9 mouse cellular contexts compared by ENCODE assay signal in the genomic region with DNA sequence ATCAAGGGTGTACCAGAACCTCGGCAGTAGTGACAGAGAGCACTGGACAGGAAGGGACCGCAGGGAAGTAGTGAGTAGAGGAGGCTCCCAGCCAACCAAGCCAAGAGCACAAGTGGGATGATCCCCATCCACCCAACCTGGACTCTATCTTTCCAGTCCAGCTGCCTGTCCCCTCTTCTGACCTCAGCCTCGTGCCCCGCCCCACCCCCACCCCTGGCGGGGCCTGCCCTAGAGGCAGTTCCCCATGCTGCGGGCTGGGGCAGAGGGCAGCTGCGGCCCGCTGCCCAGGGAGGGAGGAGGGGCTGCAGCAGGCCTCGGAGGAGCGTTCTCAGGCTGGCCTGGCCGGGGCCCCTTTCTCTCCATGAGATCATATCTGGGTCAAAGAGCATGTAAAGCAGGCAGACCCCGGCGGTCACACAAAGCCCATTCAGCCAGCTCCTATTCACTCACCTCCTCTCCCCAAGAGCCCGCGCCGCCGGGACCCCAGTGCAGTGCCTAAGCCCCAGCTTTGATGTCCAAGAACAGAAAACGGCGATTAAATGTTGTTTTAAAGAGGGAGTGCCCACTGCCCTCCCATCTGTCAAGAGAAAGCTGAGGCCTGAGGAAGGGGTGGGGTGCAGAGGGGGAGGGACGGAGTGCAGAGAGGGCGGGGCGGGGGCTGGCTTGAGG. TPM values are rescaled to one million over a fixed set of nuclear protein-coding genes. Genes with fewer than 3 reads are reported as not detected.
DNase-seq lines count a peak whose midpoint lies in the region; ATAC-seq and TF ChIP-seq lines count a peak whose summit lies in the region.
"Had no signal": no experiment of that assay in that cellular context is flagged by ENCODE, and none has a peak within 500 bp of the region (broad histone marks: within the 10 kb centered on the region; RNA-seq: fewer than 3 reads in every experiment).

No protein-coding gene starts in this region.

- peaks cover 26% of the 10 kb centered on the region for H3K4me1 ChIP-seq in heart, adult 2 months (ENCODE audit: control insufficient read depth, insufficient read depth, low read length)
- peaks cover 14% of the 10 kb centered on the region for H3K4me1 ChIP-seq in intestine, embryonic 15.5 days (replicated peaks)
- H3K4me1 ChIP-seq in liver, embryonic 12.5 days: peaks cover 27% of the 10 kb centered on the region
- H3K4me1 ChIP-seq in midbrain, embryonic 14.5 days (ENCODE audit: control insufficient read depth, insufficient read depth, low read length): peaks cover 22% of the 10 kb centered on the region

- WGBS in heart, adult 2 months: 9% methylated on average over 22 of the region's 22 CpGs
- WGBS in intestine, embryonic 15.5 days: 5% methylated on average over 22 of the region's 22 CpGs
- 3% methylated on average over 22 of the region's 22 CpGs for WGBS in liver, embryonic 12.5 days (ENCODE audit: insufficient replicate concordance)
- WGBS in midbrain, embryonic 14.5 days: 1% methylated on average over 21 of the region's 22 CpGs

- TF ChIP-seq EP300 in heart, adult 2 months (IDR thresholded peaks at IDR 0.05; ENCODE audit: insufficient read depth, low read depth, low read length): 0 out of 2 replicates have a peak, but pooled peaks have one; percentile 59

- peak overlapping the region; percentile 76 for H3K9ac ChIP-seq in heart, adult 2 months (ENCODE audit: low read depth, low read length)
- 0 out of 2 replicates have a peak overlapping the region, but pooled peaks have one; percentile 3 for H3K9ac ChIP-seq in intestine, embryonic 15.5 days
- H3K9ac ChIP-seq in liver, embryonic 12.5 days: peak overlapping the region; percentile 64
- H3K9ac ChIP-seq in midbrain, embryonic 14.5 days (replicated peaks; ENCODE audit: low read length): peak overlapping the region; percentile 29; the same call in 1 of the 2 replicates

- no peaks in the 10 kb centered on the region for H3K79me2 ChIP-seq in heart, adult 2 months (replicated peaks; ENCODE audit: control insufficient read depth, insufficient read depth, low read length)

- peak overlapping the region; percentile 61 for H3K4me3 ChIP-seq in heart, adult 2 months
- peak overlapping the region; percentile 27 for H3K4me3 ChIP-seq in intestine, embryonic 15.5 days (replicated peaks)
- H3K4me3 ChIP-seq in liver, embryonic 12.5 days: peak overlapping the region; percentile 54
- no peak overlapping the region for H3K4me3 ChIP-seq in midbrain, embryonic 14.5 days (replicated peaks; ENCODE audit: low read depth, low read length)

- DNase-seq in cerebellum, postnatal 14 days: peak; percentile 27 to 28
- DNase-seq in cerebellum, adult 11 months: no peak
- peak; percentile 91 for DNase-seq in embryo, embryonic 9.5 days (ENCODE audit: extremely low spot score)
- DNase-seq in heart, adult 2 months: peak; percentile 78 to 82
- DNase-seq in midbrain, embryonic 14.5 days: peak; percentile 69
- DNase-seq in thymus, postnatal 25 days: no peak

- TF ChIP-seq POLR2A in heart, adult 2 months (IDR thresholded peaks at IDR 0.05; ENCODE audit: insufficient read depth, low read depth, low read length): peak; percentile 60

- intact Hi-C loops in heart, adult 2 months (cut with DNase I): loop anchor here (1.0 to 10.0 kb wide), 3 partner anchors 58 to 406 kb away; a partner anchor contains a TSS

- H3K9me3 ChIP-seq in intestine, embryonic 15.5 days: no peaks in the 10 kb centered on the region
- peaks cover 5% of the 10 kb centered on the region for H3K9me3 ChIP-seq in liver, embryonic 12.5 days (replicated peaks)
- no peaks in the 10 kb centered on the region for H3K9me3 ChIP-seq in midbrain, embryonic 14.5 days (ENCODE audit: control insufficient read depth, low read length)

- peak overlapping the region; percentile 92 for H3K27ac ChIP-seq in heart, adult 2 months
- H3K27ac ChIP-seq in intestine, embryonic 15.5 days: no peak overlapping the region
- 0 out of 2 replicates have a peak overlapping the region, but pooled peaks have one; percentile 11 for H3K27ac ChIP-seq in liver, embryonic 12.5 days
- peak overlapping the region; percentile 52 for H3K27ac ChIP-seq in midbrain, embryonic 14.5 days (replicated peaks; ENCODE audit: low read depth, low read length)
- H3K27ac ChIP-seq: macrophage had no signal

- H3K36me3 ChIP-seq in heart, adult 2 months (ENCODE audit: control insufficient read depth, insufficient read depth, low read length): no peaks in the 10 kb centered on the region
- H3K36me3 ChIP-seq in intestine, embryonic 15.5 days: no peaks in the 10 kb centered on the region
- H3K36me3 ChIP-seq in liver, embryonic 12.5 days: no peaks in the 10 kb centered on the region
- H3K36me3 ChIP-seq in midbrain, embryonic 14.5 days (ENCODE audit: control insufficient read depth, insufficient read depth, low read length): no peaks in the 10 kb centered on the region

- TF ChIP-seq CTCF in heart, adult 2 months (IDR thresholded peaks at IDR 0.05): peak; percentile 19; the same call in 1 of the 2 replicates

- peak; percentile 50 for ATAC-seq in intestine, embryonic 15.5 days
- ATAC-seq in liver, embryonic 12.5 days: peak; percentile 80
- ATAC-seq in midbrain, embryonic 14.5 days (ENCODE audit: low FRiP score, low TSS enrichment): peak; percentile 65; the same call in 1 of the 2 replicates

- peak overlapping the region; percentile 64 for H3K4me2 ChIP-seq in intestine, embryonic 15.5 days (replicated peaks)
- H3K4me2 ChIP-seq in liver, embryonic 12.5 days: peak overlapping the region; percentile 77
- peak overlapping the region; percentile 47 for H3K4me2 ChIP-seq in midbrain, embryonic 14.5 days (ENCODE audit: low read length)

- no peaks in the 10 kb centered on the region for H3K27me3 ChIP-seq in heart, adult 2 months (ENCODE audit: control insufficient read depth, insufficient read depth, low read length)
- H3K27me3 ChIP-seq in intestine, embryonic 15.5 days (replicated peaks): peaks cover 5% of the 10 kb centered on the region; the same call in 1 of the 2 replicates
- H3K27me3 ChIP-seq in liver, embryonic 12.5 days (replicated peaks): peaks cover 15% of the 10 kb centered on the region
- H3K27me3 ChIP-seq in midbrain, embryonic 14.5 days (ENCODE audit: control insufficient read depth, insufficient read depth, low read length): no peaks in the 10 kb centered on the region

RNA-seq across cellular contexts. Expression of a gene that starts 44.3 kb away (rescaled TPM):
- total RNA-seq in heart, adult 2 months (2021): 1 to 10 TPM; 4.1 to 4.3 TPM
- polyA plus RNA-seq in heart, adult 2 months (2012; rRNA removed): 3.3 and 3.4 TPM in 2 replicates
- polyA plus RNA-seq in intestine, embryonic 15.5 days (2015; fragmentation: Nextera tagmentation; extraction: Ambion mirVana): 3.0 and 3.5 TPM in 2 replicates
- polyA plus RNA-seq in liver, embryonic 12.5 days (2016; fragmentation: Nextera tagmentation; extraction: Ambion mirVana): 0.43 and 0.59 TPM in 2 replicates
- 0.99 and 1.0 TPM in 2 replicates for polyA plus RNA-seq in midbrain, embryonic 14.5 days (2014; fragmentation: Nextera tagmentation; extraction: Ambion mirVana)
- polyA plus RNA-seq: macrophage had no signal

Comparison
In these comparisons a context has a peak if more than half of its experiments do, and no peak if none do; other contexts are left out.
1. DNase-seq: peak in cerebellum, postnatal 14 days (2 of 2), embryo, embryonic 9.5 days (single experiment), heart, adult 2 months (2 of 2) and midbrain, embryonic 14.5 days (single experiment); none in cerebellum, adult 11 months (single experiment) and thymus, postnatal 25 days (single experiment).
2. H3K9ac ChIP-seq: peak in every context shown above with its lines; median percentile 76 in heart, adult 2 months; 64 in liver, embryonic 12.5 days; 29 in midbrain, embryonic 14.5 days; 3 in intestine, embryonic 15.5 days.
3. Peak in every context shown above with its lines, with median percentiles within 50 percentile points of each other: ATAC-seq and H3K4me2 ChIP-seq.